Mouse (Mus musculus) heart, postnatal 0 days (tissue): ENCODE measurements around the gene Sik3. TPM values are rescaled to one million over a fixed set of nuclear protein-coding genes. Genes with fewer than 3 reads are reported as not detected.

Source experiments
- ATAC-seq: fragments of 200-750 bp; cut with Nextera tagmentation; 2 replicates; pipeline ENCODE4 v1.8.0; 2017; ENCODE audit warnings: low read depth, moderate number of reproducible peaks, moderate library complexity; ENCODE audit not compliant: insufficient read depth
- DNase-seq: peaks from one replicate; pipeline ENCODE4 v3.0.0-alpha.2; 2016; ENCODE audit warnings: low spot score
- H3K27ac ChIP-seq: fragments of 300-500 bp; sonication (generic); 2 replicates; pipeline ENCODE4 v1.5.1; 2014; ENCODE audit warnings: low read depth, mild to moderate bottlenecking
- H3K27me3 ChIP-seq: fragments of 300-500 bp; sonication (generic); 2 replicates; pipeline ENCODE4 v1.6.1; 2014; ENCODE audit warnings: low read length, mixed read lengths; ENCODE audit not compliant: control insufficient read depth, insufficient read depth
- H3K36me3 ChIP-seq: fragments of 300-500 bp; sonication (generic); replicated peaks from 2 replicates; pipeline ENCODE4 v1.6.1; 2014; ENCODE audit warnings: low read length, mixed read lengths; ENCODE audit not compliant: control insufficient read depth, insufficient read depth
- H3K4me1 ChIP-seq: fragments of 300-500 bp; sonication (generic); 2 replicates; pipeline ENCODE4 v1.6.1; 2014; ENCODE audit warnings: antibody characterized with exemption; ENCODE audit not compliant: control insufficient read depth, insufficient read depth
- H3K4me2 ChIP-seq: fragments of 300-500 bp; sonication (generic); 2 replicates; pipeline ENCODE4 v1.6.1; 2014; ENCODE audit warnings: low read depth, mild to moderate bottlenecking, low read length, moderate library complexity
- H3K4me3 ChIP-seq: fragments of 300-500 bp; sonication (generic); 2 replicates; pipeline ENCODE4 v1.5.1; 2014; ENCODE audit warnings: low read depth, low read length
- H3K9ac ChIP-seq: fragments of 300-500 bp; sonication (generic); replicated peaks from 2 replicates; pipeline ENCODE4 v1.6.1; 2014; ENCODE audit warnings: low read depth, low read length, mixed read lengths
- H3K9me3 ChIP-seq: fragments of 300-500 bp; sonication (generic); replicated peaks from 2 replicates; pipeline ENCODE4 v1.6.1; 2016; ENCODE audit warnings: low read length; ENCODE audit not compliant: control insufficient read depth
- CTCF ChIP-seq: IDR thresholded peaks from 2 replicates; pipeline ENCODE4 v1.5.1; 2016; ENCODE audit warnings: antibody characterized with exemption, control low read depth, low read depth
- EP300 ChIP-seq: IDR thresholded peaks from 2 replicates; pipeline ENCODE4 v1.6.1; 2016; ENCODE audit warnings: antibody characterized with exemption, low read depth
- WGBS: fragments of 180-500 bp; shearing (Covaris S2); extraction: QIAGEN DNeasy Blood & Tissue Kit; methylation state at CpG from one replicate; pipeline ENCODE4 v1.1.7; 2014; 5-methylcytosine and 5-hydroxymethylcytosine counted together
- polyA plus RNA-seq: library from polyadenylated mRNA; unstranded; fragments of >200 nt; fragmentation: Nextera tagmentation; extraction: Ambion mirVana; gene quantifications from 2 replicates; pipeline ENCODE4 v1.2.1, GENCODE M21; 2015
- total RNA-seq: library from RNA; depleted of rRNA; stranded (reverse); fragments of >200 nt; gene quantifications from 2 replicates; pipeline ENCODE4 v1.2.3, GENCODE M21; 2014; ENCODE audit warnings: low replicate concordance

Gene Sik3
- total and polyA plus RNA-seq, 2 experiments from 2014 or later, result 13.1 to 35.3 TPM

- DNase-seq (no peak), ATAC-seq (no peak)
- H3K4me1 ChIP-seq, result peaks cover 50% of the 10 kb centered on the region
- WGBS, result 70% methylated on average over 3 of the region's 3 CpGs
- H3K4me3 ChIP-seq, result no peak overlapping the region
- no peaks in the 10 kb centered on the region for H3K9me3 ChIP-seq
- no peaks in the 10 kb centered on the region for H3K27me3 ChIP-seq
- TF ChIP-seq CTCF (no peak), EP300 (no peak)
- no peak overlapping the region for H3K4me2 ChIP-seq
- H3K9ac ChIP-seq, result no peak overlapping the region
- no peak overlapping the region for H3K27ac ChIP-seq
- H3K36me3 ChIP-seq, result 0 out of 2 replicates have a peak, but pooled peaks cover 3% of the 10 kb centered on the region
Measured at GRCm38 (mm10) chr9:46033862-46034261, 21.2 kb downstream of the Sik3 start.

GRCm38 (mm10) chr9:46035290-46035871 is 22.8 kb downstream of the Sik3 start:
- no peak for TF ChIP-seq EP300
- no peak overlapping the region for H3K27ac ChIP-seq
- 34% methylated on average over 9 of the region's 9 CpGs for WGBS
- H3K36me3 ChIP-seq, result no peaks in the 10 kb centered on the region
- H3K4me2 ChIP-seq, result no peak overlapping the region
- H3K9me3 ChIP-seq, result no peaks in the 10 kb centered on the region
- H3K4me1 ChIP-seq, result peaks cover 46% of the 10 kb centered on the region
- H3K9ac ChIP-seq, result no peak overlapping the region
- H3K4me3 ChIP-seq, result no peak overlapping the region
- no peaks in the 10 kb centered on the region for H3K27me3 ChIP-seq
- DNase-seq (no peak), ATAC-seq (no peak)

GRCm38 (mm10) chr9:46036881-46037280 is 24.3 kb downstream of the Sik3 start:
- Histone ChIP-seq H3K9ac (no peak overlapping the region), H3K27me3 (no peaks in the 10 kb centered on the region), H3K27ac (no peak overlapping the region), H3K4me1 (peaks cover 34% of the 10 kb centered on the region), H3K9me3 (no peaks in the 10 kb centered on the region), H3K36me3 (no peaks in the 10 kb centered on the region), H3K4me3 (no peak overlapping the region), H3K4me2 (no peak overlapping the region)
- no peak for TF ChIP-seq CTCF
- no peak for TF ChIP-seq EP300
- 92% methylated on average over 8 of the region's 8 CpGs for WGBS
- DNase-seq, result no peak
- no peak for ATAC-seq

GRCm38 (mm10) chr9:46038786-46039185 is 26.2 kb downstream of the Sik3 start:
- Histone ChIP-seq H3K4me2 (no peak overlapping the region), H3K27ac (no peak overlapping the region), H3K9ac (no peak overlapping the region), H3K9me3 (no peaks in the 10 kb centered on the region), H3K4me3 (no peak overlapping the region), H3K36me3 (no peaks in the 10 kb centered on the region), H3K27me3 (no peaks in the 10 kb centered on the region), H3K4me1 (peaks cover 20% of the 10 kb centered on the region; the same call in 1 of the 2 replicates)
- no peak for TF ChIP-seq CTCF
- no peak for TF ChIP-seq EP300
- no peak for ATAC-seq
- DNase-seq, result no peak
- 73% methylated on average over 13 of the region's 13 CpGs for WGBS

GRCm38 (mm10) chr9:46041186-46041585 is 28.6 kb downstream of the Sik3 start:
- Histone ChIP-seq H3K36me3 (no peaks in the 10 kb centered on the region), H3K9ac (no peak overlapping the region), H3K4me3 (no peak overlapping the region), H3K9me3 (no peaks in the 10 kb centered on the region), H3K4me1 (peaks cover 9% of the 10 kb centered on the region; the same call in 1 of the 2 replicates), H3K27me3 (no peaks in the 10 kb centered on the region), H3K27ac (no peak overlapping the region), H3K4me2 (no peak overlapping the region)
- 66% methylated on average over 2 of the region's 2 CpGs for WGBS
- DNase-seq (no peak), ATAC-seq (no peak)
- no peak for TF ChIP-seq EP300
- TF ChIP-seq CTCF, result no peak

- H3K27ac ChIP-seq, result no peak overlapping the region
- no peak overlapping the region for H3K4me2 ChIP-seq
- H3K36me3 ChIP-seq, result no peaks in the 10 kb centered on the region
- H3K27me3 ChIP-seq, result no peaks in the 10 kb centered on the region
- no peak for ATAC-seq
- 75% methylated on average over 3 of the region's 3 CpGs for WGBS
- no peaks in the 10 kb centered on the region for H3K9me3 ChIP-seq
- H3K4me3 ChIP-seq, result no peak overlapping the region
- no peak for TF ChIP-seq CTCF
- no peak for TF ChIP-seq EP300
- peaks cover 9% of the 10 kb centered on the region; the same call in 1 of the 2 replicates for H3K4me1 ChIP-seq
- no peak overlapping the region for H3K9ac ChIP-seq
- DNase-seq, result no peak
Measured at GRCm38 (mm10) chr9:46042387-46042786, 29.8 kb downstream of the Sik3 start.
